26 mouse cellular contexts compared by ENCODE assay signal in the genomic region with DNA sequence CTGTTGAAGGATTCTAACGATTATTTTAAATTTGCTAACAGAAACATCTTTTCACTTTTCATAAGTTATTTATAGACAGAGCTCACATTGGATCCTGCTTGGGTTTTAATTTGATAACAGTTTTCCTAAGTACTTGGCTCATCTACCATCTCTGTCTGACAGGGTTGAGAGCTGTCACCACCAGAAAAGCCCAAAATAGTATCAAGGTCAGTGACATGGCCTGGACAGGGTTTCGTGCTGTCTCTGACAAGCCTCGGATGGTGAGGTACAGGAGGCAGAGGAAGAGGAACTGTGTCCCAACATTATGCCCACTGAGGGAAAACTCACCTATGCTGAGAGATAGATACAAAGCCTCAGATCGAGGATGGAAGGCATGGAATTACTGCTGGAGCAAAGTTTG.
A peak's percentile ranks its signal among the peaks of the same experiment; 100 is the strongest.
DNase-seq lines count a peak whose midpoint lies in the region; ATAC-seq lines count a peak whose summit lies in the region.
"Had no signal": no experiment of that assay in that cellular context is flagged by ENCODE, and none has a peak within 500 bp of the region (broad histone marks: within the 10 kb centered on the region; RNA-seq: fewer than 3 reads in every experiment).

No protein-coding gene starts in this region.

- no peaks in the 10 kb centered on the region for H3K9me3 ChIP-seq in midbrain, embryonic 11.5 days (ENCODE audit: control insufficient read depth, low read length)
- H3K9me3 ChIP-seq in midbrain, embryonic 16.5 days (replicated peaks; ENCODE audit: control insufficient read depth, low read length, poor library complexity, severe bottlenecking) = no peaks in the 10 kb centered on the region
- H3K9me3 ChIP-seq in heart, embryonic 12.5 days (replicated peaks) = no peaks in the 10 kb centered on the region
- H3K9me3 ChIP-seq in hindbrain, embryonic 12.5 days (replicated peaks) = no peaks in the 10 kb centered on the region
- H3K9me3 ChIP-seq in midbrain, embryonic 14.5 days (ENCODE audit: control insufficient read depth, low read length) = no peaks in the 10 kb centered on the region
- H3K9me3 ChIP-seq: forebrain, embryonic 10.5 days; limb, embryonic 15.5 days; midbrain, embryonic 10.5 days had no signal

- no peak overlapping the region for H3K27ac ChIP-seq in midbrain, embryonic 11.5 days (ENCODE audit: low read depth, low read length)
- no peak overlapping the region for H3K27ac ChIP-seq in midbrain, embryonic 16.5 days (ENCODE audit: low read length)
- H3K27ac ChIP-seq in heart, embryonic 12.5 days (ENCODE audit: poor library complexity, severe bottlenecking) = peak overlapping the region; percentile 54
- H3K27ac ChIP-seq in hindbrain, embryonic 12.5 days = no peak overlapping the region
- no peak overlapping the region for H3K27ac ChIP-seq in midbrain, embryonic 14.5 days (replicated peaks; ENCODE audit: low read depth, low read length)
- H3K27ac ChIP-seq: forebrain, embryonic 10.5 days; limb, embryonic 15.5 days; midbrain, embryonic 10.5 days had no signal

- intact Hi-C loops in heart, postnatal 10 days (cut with DNase I) = loop anchor here (5.0 kb wide), 1 partner anchor 76 kb away; no protein-coding TSS in a partner anchor

- 86% methylated on average over 4 of the region's 4 CpGs for WGBS in midbrain, embryonic 11.5 days
- WGBS in midbrain, embryonic 16.5 days = 83% methylated on average over 4 of the region's 4 CpGs
- WGBS in heart, embryonic 12.5 days = 32% methylated on average over 4 of the region's 4 CpGs
- 73% methylated on average over 4 of the region's 4 CpGs for WGBS in hindbrain, embryonic 12.5 days
- 79% methylated on average over 4 of the region's 4 CpGs for WGBS in midbrain, embryonic 14.5 days

- no peak overlapping the region for H3K4me3 ChIP-seq in midbrain, embryonic 11.5 days (ENCODE audit: low read depth, low read length)
- H3K4me3 ChIP-seq in midbrain, embryonic 16.5 days (ENCODE audit: low read depth, low read length) = no peak overlapping the region
- H3K4me3 ChIP-seq in heart, embryonic 12.5 days = no peak overlapping the region
- H3K4me3 ChIP-seq in hindbrain, embryonic 12.5 days = no peak overlapping the region
- H3K4me3 ChIP-seq in midbrain, embryonic 14.5 days (replicated peaks; ENCODE audit: low read depth, low read length) = no peak overlapping the region
- H3K4me3 ChIP-seq: forebrain, embryonic 10.5 days; limb, embryonic 15.5 days; midbrain, embryonic 10.5 days had no signal

- H3K36me3 ChIP-seq in midbrain, embryonic 11.5 days (ENCODE audit: control insufficient read depth, insufficient read depth, low read length) = no peaks in the 10 kb centered on the region
- no peaks in the 10 kb centered on the region for H3K36me3 ChIP-seq in midbrain, embryonic 16.5 days (ENCODE audit: control insufficient read depth, insufficient read depth, low read length)
- no peaks in the 10 kb centered on the region for H3K36me3 ChIP-seq in heart, embryonic 12.5 days
- H3K36me3 ChIP-seq in hindbrain, embryonic 12.5 days = no peaks in the 10 kb centered on the region
- no peaks in the 10 kb centered on the region for H3K36me3 ChIP-seq in midbrain, embryonic 14.5 days (ENCODE audit: control insufficient read depth, insufficient read depth, low read length)
- H3K36me3 ChIP-seq: forebrain, embryonic 10.5 days; G1E; limb, embryonic 15.5 days; midbrain, embryonic 10.5 days had no signal

- peak; percentile 69 for DNase-seq in midbrain, embryonic 11.5 days (ENCODE audit: low spot score, missing footprints)
- DNase-seq in heart, postnatal 10 days = peak; percentile 53 to 64
- DNase-seq in lung, postnatal 4 days = peak; percentile 4 to 29
- DNase-seq in kidney, postnatal 10 days = no peak
- DNase-seq in midbrain, embryonic 14.5 days = no peak
- DNase-seq: adrenal gland, adult 2 months; B cell, adult 2 months; cerebellum, adult 11 months; cerebellum, postnatal 10 days; gastrocnemius, postnatal 10 days; kidney, postnatal 36 days; liver, postnatal 0 days; right cerebral cortex, postnatal 25 days; spleen, adult 18-20 months had no signal

- no peaks in the 10 kb centered on the region for H3K27me3 ChIP-seq in midbrain, embryonic 11.5 days (ENCODE audit: control insufficient read depth, insufficient read depth, low read length)
- H3K27me3 ChIP-seq in midbrain, embryonic 16.5 days (ENCODE audit: control insufficient read depth, insufficient read depth, low read depth, low read length) = no peaks in the 10 kb centered on the region
- H3K27me3 ChIP-seq in heart, embryonic 12.5 days (replicated peaks) = no peaks in the 10 kb centered on the region
- no peaks in the 10 kb centered on the region for H3K27me3 ChIP-seq in hindbrain, embryonic 12.5 days
- H3K27me3 ChIP-seq in midbrain, embryonic 14.5 days (ENCODE audit: control insufficient read depth, insufficient read depth, low read length) = no peaks in the 10 kb centered on the region
- H3K27me3 ChIP-seq: CH12.LX; limb, embryonic 15.5 days; Patski had no signal

- no peaks in the 10 kb centered on the region for H3K4me1 ChIP-seq in midbrain, embryonic 11.5 days (ENCODE audit: control insufficient read depth, insufficient read depth, low read length)
- peaks cover 2% of the 10 kb centered on the region for H3K4me1 ChIP-seq in midbrain, embryonic 16.5 days (ENCODE audit: control insufficient read depth, insufficient read depth, low read length)
- H3K4me1 ChIP-seq in heart, embryonic 12.5 days (replicated peaks) = peaks cover 8% of the 10 kb centered on the region
- H3K4me1 ChIP-seq in hindbrain, embryonic 12.5 days = no peaks in the 10 kb centered on the region
- H3K4me1 ChIP-seq in midbrain, embryonic 14.5 days (ENCODE audit: control insufficient read depth, insufficient read depth, low read length) = no peaks in the 10 kb centered on the region
- H3K4me1 ChIP-seq: limb, embryonic 15.5 days; midbrain, embryonic 10.5 days had no signal

- H3K4me2 ChIP-seq in midbrain, embryonic 11.5 days = no peak overlapping the region
- no peak overlapping the region for H3K4me2 ChIP-seq in midbrain, embryonic 16.5 days (ENCODE audit: low read length)
- peak overlapping the region; percentile 40 for H3K4me2 ChIP-seq in heart, embryonic 12.5 days
- H3K4me2 ChIP-seq in hindbrain, embryonic 12.5 days (replicated peaks) = no peak overlapping the region
- no peak overlapping the region for H3K4me2 ChIP-seq in midbrain, embryonic 14.5 days (ENCODE audit: low read length)
- H3K4me2 ChIP-seq: limb, embryonic 15.5 days had no signal

- H3K9ac ChIP-seq in midbrain, embryonic 11.5 days (ENCODE audit: low read length) = no peak overlapping the region
- no peak overlapping the region for H3K9ac ChIP-seq in midbrain, embryonic 16.5 days (ENCODE audit: low read depth, low read length)
- no peak overlapping the region for H3K9ac ChIP-seq in heart, embryonic 12.5 days
- H3K9ac ChIP-seq in hindbrain, embryonic 12.5 days = no peak overlapping the region
- no peak overlapping the region for H3K9ac ChIP-seq in midbrain, embryonic 14.5 days (replicated peaks; ENCODE audit: low read length)
- H3K9ac ChIP-seq: limb, embryonic 15.5 days; liver, postnatal 0 days had no signal

- no peak for ATAC-seq in midbrain, embryonic 11.5 days (ENCODE audit: low FRiP score)
- no peak for ATAC-seq in midbrain, embryonic 16.5 days
- ATAC-seq in heart, embryonic 12.5 days (ENCODE audit: insufficient number of reproducible peaks, low FRiP score) = peak; percentile 29; the same call in 1 of the 2 replicates
- no peak for ATAC-seq in hindbrain, embryonic 12.5 days (ENCODE audit: low FRiP score)
- ATAC-seq in midbrain, embryonic 14.5 days (ENCODE audit: low FRiP score, low TSS enrichment) = no peak
- ATAC-seq: forebrain, embryonic 16.5 days; hindbrain, embryonic 16.5 days; intestine, postnatal 0 days; liver, postnatal 0 days; Patski had no signal

Comparison
In these comparisons a context has a peak if more than half of its experiments do, and no peak if none do; other contexts are left out.
1. DNase-seq: peak in midbrain, embryonic 11.5 days (single experiment), heart, postnatal 10 days (2 of 2) and lung, postnatal 4 days (2 of 2); none in kidney, postnatal 10 days (single experiment) and midbrain, embryonic 14.5 days (single experiment).